Mouse (Mus musculus) bone marrow macrophage, adult 2 months (primary cell): ENCODE data around the gene Lgsn. TPM values are rescaled to one million over a fixed set of nuclear protein-coding genes. Genes with fewer than 3 reads are reported as not detected.

Experiments used
- H3K27ac ChIP-seq: 2 replicates; pipeline ENCODE4 v1.5.1; 2012; ENCODE audit warnings: low read depth, low read length; ENCODE audit not compliant: insufficient read depth
- H3K4me1 ChIP-seq: 2 replicates; pipeline ENCODE4 v1.6.1; 2012; ENCODE audit warnings: low read length; ENCODE audit not compliant: control insufficient read depth, insufficient read depth
- H3K4me3 ChIP-seq: 2 replicates; pipeline ENCODE4 v1.5.1; 2012; ENCODE audit warnings: mild to moderate bottlenecking, low read length, moderate library complexity; ENCODE audit not compliant: insufficient read depth
- CTCF ChIP-seq: IDR thresholded peaks from 2 replicates; pipeline ENCODE4 v1.5.1; 2012; ENCODE audit warnings: low read depth, mild to moderate bottlenecking, low read length, moderate library complexity
- POLR2A ChIP-seq: IDR thresholded peaks from 2 replicates; pipeline ENCODE4 v1.6.1; 2012; ENCODE audit warnings: mild to moderate bottlenecking, low read depth, low read length, borderline replicate concordance
- polyA plus RNA-seq: library from polyadenylated mRNA; stranded (reverse); fragments of >200 nt; gene quantifications from 2 replicates; pipeline ENCODE4 v1.2.4, GENCODE M21; 2012; ENCODE audit not compliant: missing spikeins, insufficient read depth, insufficient read length

Gene Lgsn
- polyA plus RNA-seq, 1 experiment = not detected

GRCm38 (mm10) chr1:31156884-31157283, 19.3 kb upstream of the Lgsn start:
- H3K4me1 ChIP-seq = no peaks in the 10 kb centered on the region
- no peak for TF ChIP-seq POLR2A
- TF ChIP-seq CTCF = no peak
- H3K27ac ChIP-seq = no peak overlapping the region
- H3K4me3 ChIP-seq = no peak overlapping the region

- TF ChIP-seq CTCF = no peak
- TF ChIP-seq POLR2A = no peak
- Histone ChIP-seq H3K27ac (no peak overlapping the region), H3K4me3 (no peak overlapping the region), H3K4me1 (no peaks in the 10 kb centered on the region)
Observed at GRCm38 (mm10) chr1:31164527-31165189, 11.5 kb upstream of the Lgsn start.

GRCm38 (mm10) chr1:31165326-31166121, 10.7 kb upstream of the Lgsn start:
- Histone ChIP-seq H3K4me3 (no peak overlapping the region), H3K27ac (no peak overlapping the region), H3K4me1 (no peaks in the 10 kb centered on the region)
- no peak for TF ChIP-seq POLR2A

- Histone ChIP-seq H3K4me3 (no peak overlapping the region), H3K4me1 (no peaks in the 10 kb centered on the region), H3K27ac (no peak overlapping the region)
- TF ChIP-seq CTCF (no peak), POLR2A (no peak)
Observed at GRCm38 (mm10) chr1:31175401-31175800, 800 bp upstream of the Lgsn start.

- no peak overlapping the region for H3K27ac ChIP-seq
- H3K4me1 ChIP-seq = no peaks in the 10 kb centered on the region
- H3K4me3 ChIP-seq = no peak overlapping the region
- no peak for TF ChIP-seq POLR2A
- TF ChIP-seq CTCF = no peak
Observed at GRCm38 (mm10) chr1:31178264-31178663, 2.1 kb downstream of the Lgsn start.

- no peak for TF ChIP-seq POLR2A
- no peak for TF ChIP-seq CTCF
- Histone ChIP-seq H3K4me3 (no peak overlapping the region), H3K27ac (no peak overlapping the region), H3K4me1 (no peaks in the 10 kb centered on the region)
Observed at GRCm38 (mm10) chr1:31190237-31190866, 14.2 kb downstream of the Lgsn start.

- Histone ChIP-seq H3K4me3 (no peak overlapping the region), H3K4me1 (no peaks in the 10 kb centered on the region), H3K27ac (no peak overlapping the region)
- TF ChIP-seq CTCF = no peak
- no peak for TF ChIP-seq POLR2A
Observed at GRCm38 (mm10) chr1:31195633-31196032, 19.4 kb downstream of the Lgsn start.

GRCm38 (mm10) chr1:31196959-31197358, 20.8 kb downstream of the Lgsn start:
- TF ChIP-seq POLR2A (no peak), CTCF (no peak)
- H3K4me3 ChIP-seq = no peak overlapping the region
- H3K4me1 ChIP-seq = no peaks in the 10 kb centered on the region
- H3K27ac ChIP-seq = no peak overlapping the region

GRCm38 (mm10) chr1:31203771-31204170, 27.6 kb downstream of the Lgsn start:
- Histone ChIP-seq H3K27ac (no peak overlapping the region), H3K4me1 (no peaks in the 10 kb centered on the region), H3K4me3 (no peak overlapping the region)
- no peak for TF ChIP-seq POLR2A
- TF ChIP-seq CTCF = no peak

GRCm38 (mm10) chr1:31205346-31205745, 29.1 kb downstream of the Lgsn start:
- Histone ChIP-seq H3K4me1 (no peaks in the 10 kb centered on the region), H3K27ac (no peak overlapping the region), H3K4me3 (no peak overlapping the region)
- no peak for TF ChIP-seq POLR2A
- no peak for TF ChIP-seq CTCF
